Mouse (Mus musculus) gastrocnemius, postnatal 25 days (tissue): ENCODE measurements around the gene Slc22a20. TPM values are rescaled to one million over a fixed set of nuclear protein-coding genes. Genes with fewer than 3 reads are reported as not detected.

Experiments
- DNase-seq: peaks from one replicate; pipeline ENCODE4 v3.0.0; 2022
- total RNA-seq, 2 experiments: library from RNA; stranded (reverse); gene quantifications; 1 replicate in 1 of 2; 2 replicates in 1 of 2; pipeline ENCODE4 v1.2.3; 2021

The Slc22a20 gene
- total RNA-seq, 2 experiments from 2014 or later, result not detected

DNA sequence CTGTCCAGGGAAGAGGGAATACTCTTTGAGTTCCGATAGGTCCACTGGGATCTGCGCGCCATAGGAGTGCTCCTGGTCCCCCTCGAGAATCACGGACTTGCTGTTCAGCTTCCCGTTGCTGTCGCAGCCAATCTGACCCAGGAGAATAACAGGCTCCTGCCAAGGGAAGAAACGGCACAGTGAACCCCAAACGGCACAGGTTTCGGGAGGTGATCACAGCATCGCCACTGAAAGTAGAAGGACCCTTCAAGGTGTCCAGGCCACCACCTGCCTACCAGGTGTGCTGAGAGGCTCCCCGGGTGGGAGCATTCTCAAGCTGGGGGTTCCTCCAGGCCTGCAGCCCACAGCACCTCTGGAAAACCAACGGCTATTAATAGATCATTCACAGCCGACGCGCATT is 34.3 kb downstream of the Slc22a20 start:
- DNase-seq, result no peak

DNA sequence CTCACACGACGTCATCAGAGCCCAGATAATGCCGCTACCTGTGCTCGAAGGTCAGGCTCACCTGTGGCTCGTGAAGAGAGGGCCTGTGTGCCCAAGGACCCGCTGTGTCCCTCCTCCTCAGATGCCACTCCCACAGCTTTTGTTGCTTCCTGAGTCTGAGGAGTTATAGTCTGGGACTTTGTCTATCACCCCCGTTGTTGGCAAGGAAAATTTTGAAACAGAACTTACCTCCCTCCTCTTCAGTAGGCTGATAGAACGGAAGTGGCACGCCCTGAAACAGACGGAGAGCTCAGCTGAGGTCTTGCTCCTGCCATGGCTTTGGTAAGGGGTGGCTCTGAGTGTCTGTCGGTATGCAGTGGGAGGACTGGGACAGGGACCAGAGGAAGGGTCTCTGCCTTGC is 35.7 kb downstream of the Slc22a20 start:
- no peak for DNase-seq

DNA sequence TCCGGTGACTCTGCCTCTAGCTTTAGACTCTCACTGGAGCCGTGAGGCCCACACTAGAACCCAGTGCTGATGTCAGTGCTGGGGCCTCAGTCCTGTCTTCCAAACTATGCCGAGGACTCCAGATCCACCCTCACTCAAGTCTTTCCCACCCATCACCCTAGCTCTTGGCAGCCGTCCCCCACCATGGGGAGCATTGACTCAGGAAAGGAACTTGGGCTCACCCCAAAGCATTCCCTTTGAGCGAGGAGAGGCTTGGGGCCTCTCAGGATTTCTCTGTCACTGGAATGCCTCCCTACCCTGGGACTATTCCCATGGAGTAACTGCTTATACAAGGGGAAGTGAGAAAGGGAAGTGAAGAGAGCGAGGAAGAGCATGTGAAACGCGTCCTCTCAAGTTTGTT is 40.1 kb downstream of the Slc22a20 start:
- peak; percentile 71 for DNase-seq

DNA sequence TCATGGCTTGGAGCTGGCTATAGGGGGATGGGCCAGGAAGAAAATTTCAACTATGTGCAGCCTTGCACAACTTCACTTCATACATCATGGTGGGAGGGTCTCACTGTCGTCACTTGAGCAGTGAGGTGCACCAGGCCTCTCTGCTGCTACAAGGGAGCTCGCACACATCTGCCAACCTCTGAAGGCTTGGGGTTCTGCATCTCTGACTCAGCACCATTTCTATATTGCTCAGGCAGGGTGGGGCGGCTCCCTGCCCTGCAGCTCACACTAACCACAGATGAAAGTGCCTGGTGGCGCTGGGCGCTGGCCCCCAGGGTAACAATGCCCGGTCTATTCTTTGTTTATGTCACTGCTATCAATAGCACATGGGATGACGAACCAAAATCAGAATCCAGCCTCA is 40.9 kb downstream of the Slc22a20 start:
- DNase-seq, result no peak

DNA sequence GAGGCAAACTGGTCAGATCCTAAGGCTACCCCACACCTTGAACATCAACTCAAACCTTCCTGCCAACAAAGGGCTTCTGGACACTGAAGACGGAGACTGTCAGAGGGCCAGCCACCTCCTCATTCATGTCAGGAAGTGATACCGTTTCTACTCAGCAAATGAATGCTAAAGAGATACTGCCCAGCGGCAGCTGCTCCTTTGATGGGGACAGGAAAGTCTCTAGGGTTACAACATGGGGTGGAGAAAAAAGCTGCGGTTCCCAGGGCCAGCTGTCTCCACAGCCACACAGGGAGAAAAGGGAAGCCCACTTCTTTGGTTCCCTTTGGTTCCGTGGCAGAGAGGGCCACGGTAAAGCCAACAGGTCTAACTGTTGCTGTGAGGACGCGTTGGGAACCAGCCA is 41.8 kb downstream of the Slc22a20 start:
- no peak for DNase-seq

DNA sequence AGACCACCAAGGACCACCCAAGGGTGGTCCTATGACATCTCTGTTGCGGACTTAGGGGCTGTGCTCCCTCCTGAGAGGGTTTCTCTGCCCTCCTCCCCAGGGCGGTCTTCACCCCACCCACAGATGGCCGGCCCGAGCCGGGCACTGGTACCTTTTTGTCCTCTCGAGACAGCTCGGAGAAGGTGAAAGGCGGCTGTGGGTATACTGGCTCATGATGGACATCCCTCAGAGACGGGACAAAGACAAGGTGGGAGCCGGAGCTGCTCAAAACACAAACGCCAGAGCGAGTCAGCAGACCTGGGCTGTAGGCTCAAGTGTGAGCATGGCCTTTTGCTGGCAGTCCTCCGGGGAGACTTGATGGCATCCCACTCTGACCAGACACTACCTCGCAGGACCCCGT is 42.5 kb downstream of the Slc22a20 start:
- no peak for DNase-seq

DNA sequence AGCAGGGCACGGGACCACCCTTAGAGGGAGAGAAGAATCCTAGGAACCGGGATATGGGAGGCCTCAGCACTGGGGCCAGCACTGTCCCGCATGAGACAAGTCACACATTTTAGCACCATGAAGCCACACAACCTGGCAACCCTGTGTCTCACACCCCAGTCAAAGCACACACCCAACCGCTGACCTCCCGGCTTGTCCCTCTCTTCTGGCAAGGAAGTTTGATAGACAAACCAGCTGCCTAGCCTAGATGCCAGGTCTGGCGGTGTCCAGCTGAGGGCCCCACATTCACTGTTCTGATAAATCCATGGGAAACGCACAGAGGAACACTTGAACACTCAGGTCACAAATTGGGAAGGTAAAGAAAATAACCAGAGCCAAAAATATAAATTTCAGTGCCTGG is 43.4 kb downstream of the Slc22a20 start:
- peak; percentile 57 for DNase-seq

DNA sequence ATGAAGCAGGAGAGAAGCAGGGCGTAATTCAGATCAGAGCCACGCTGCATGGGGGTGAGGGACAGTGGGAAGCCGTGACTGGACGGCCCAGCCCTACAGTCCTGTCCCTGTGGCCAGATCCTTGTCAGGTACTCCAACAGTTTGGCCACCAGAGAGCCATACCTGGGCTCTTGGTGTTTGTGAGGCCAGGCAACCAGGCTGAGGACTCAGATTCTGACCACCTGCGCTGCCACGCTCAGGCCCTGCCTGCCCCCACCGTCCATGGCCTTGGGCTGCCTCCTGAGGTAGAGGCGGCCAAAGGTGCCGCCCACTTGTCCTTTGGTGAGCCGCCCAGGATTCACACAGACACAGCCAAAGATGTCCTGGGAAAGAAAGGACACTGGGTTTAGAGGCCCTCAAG is 45.3 kb downstream of the Slc22a20 start:
- DNase-seq, result peak; percentile 67

DNA sequence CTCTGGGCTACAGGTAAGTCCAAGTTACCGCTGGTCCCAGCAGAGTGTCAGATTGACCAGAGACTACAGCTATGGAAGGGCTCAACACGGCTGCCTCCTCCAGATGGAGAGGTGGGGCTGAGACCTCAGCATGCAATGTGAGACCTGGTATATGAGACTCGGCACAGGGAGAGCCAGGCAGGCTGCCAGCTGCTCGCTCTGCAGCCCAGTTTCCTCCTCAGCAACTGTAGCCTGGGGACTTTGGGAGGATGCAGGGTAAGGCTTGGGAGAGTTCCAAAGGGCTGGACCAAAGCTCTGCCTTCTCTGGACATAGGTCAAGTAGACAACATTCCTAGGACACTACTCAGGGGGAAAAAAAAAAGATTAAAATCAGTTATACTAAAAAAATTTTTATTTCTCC is 45.8 kb downstream of the Slc22a20 start:
- peak; percentile 92 for DNase-seq

DNA sequence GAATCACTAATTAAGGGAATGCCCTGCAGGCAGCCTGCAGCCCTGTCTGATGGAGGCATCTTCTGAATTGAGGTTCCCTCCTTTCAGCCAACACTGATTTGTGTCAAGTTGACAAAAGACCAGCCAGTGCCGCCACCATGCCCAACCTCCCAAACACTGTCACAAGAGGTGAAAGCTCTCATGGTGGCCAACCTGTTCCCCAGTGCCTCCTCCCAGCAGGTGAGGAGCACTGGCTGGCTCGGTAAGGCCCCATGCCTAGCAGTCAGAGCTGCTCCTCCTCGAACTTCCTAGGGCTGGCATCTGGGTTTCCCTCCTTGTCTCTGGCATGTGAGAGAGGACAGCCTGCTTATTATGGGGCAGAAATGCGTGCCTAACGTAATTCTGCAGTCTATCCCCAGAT is 46.2 kb downstream of the Slc22a20 start:
- DNase-seq, result no peak

DNA sequence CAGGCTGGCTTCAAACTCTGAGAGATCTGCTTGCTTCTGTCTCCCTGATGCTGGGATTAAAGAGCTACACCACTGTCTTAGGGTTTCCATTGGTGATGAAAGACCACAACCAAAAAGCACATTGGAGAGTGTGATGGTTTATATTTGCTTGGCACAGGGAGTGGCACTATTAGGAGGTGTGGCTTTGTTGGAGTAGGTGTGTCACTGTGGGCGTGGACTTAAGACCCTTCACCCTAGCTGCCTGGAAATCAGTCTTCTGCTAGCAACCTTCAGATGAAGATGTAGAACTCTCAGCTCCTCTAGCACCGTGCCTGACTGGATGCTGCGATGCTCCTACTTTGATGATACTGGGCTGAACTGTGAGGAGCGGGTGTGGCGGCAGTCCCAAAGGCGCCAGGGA is 47.4 kb downstream of the Slc22a20 start:
- no peak for DNase-seq

DNA sequence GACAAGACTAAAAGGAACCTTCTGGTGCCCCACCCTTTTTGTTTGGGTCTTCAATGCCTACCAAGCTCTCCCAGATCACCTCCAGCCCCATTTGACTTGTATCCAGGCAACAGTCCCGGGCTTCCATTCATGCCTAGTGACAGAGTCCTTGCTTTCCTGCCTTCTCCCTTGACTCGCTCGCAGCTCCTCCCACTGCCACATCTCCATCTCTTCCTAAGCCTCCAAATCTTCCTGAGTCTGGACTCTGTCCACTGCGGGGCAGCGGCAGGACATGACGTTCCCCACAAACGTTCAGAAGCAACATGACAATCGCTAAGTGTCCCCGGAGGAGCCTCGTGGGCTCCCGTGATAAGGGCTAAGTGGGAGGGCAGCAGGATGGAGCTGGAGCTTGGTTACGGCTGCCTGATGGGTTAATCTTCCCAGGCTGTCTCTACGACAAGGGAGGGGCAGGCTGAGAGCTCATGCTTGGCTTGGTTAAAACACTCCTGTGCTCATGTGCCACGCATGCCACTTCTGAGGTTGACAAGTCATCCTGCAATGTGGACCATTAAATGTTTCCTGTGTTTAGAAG is 48.0 kb downstream of the Slc22a20 start:
- DNase-seq, result no peak

DNA sequence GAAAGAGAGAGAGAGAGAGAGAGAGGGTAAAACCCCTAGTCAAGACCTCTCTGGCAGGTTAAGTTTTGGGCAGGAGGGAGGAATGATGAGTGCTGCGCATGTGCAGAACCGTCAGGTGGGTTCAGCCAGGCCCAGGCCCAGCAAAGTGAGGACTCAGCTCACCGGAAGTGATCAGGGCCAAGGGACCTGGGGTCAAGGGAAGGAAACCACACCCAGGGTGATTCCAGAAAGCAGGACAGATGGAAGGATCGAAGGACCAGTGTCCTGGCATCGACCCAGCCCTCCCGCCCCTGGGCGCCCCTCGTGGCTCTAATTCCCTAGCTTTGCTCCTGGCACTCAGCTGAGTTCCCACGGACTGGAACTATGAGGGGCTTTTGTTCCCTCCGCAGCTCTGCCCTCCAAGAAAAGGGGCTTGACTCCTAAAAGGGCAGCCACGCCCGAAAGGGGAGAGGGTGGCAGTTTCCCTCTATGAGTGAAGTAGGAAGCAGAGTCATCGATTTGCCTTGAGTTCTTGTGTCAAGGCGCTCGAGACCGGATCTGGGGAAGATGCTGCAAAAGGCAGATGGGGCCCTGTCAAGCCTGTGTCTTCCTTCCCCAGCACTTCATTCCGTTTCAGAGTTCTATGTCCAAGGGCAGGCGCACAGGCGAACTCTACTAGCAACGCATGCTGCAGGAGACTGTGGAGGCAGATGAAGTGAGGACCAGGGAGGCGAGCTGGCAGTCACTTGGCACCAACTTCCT is 48.7 kb downstream of the Slc22a20 start:
- no peak for DNase-seq

DNA sequence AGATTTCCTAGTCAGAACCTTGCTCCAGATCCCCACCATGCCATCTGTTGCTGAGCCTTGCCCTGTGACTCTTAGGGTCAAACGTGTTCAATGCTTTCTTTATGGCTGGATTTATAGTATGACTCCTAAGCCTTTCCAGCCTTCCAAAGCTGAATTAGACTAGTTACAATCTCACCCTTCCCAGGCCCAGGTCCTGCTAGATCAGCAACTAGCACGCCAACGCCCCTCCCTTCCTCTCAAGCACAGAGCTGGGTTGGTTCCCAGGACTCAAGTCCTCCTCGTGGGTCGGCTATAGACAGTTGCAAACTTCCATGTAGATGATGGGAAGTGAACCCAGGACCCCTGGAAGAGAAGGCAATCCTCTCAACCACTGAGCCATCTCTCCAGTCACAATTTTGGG is 50.3 kb downstream of the Slc22a20 start:
- no peak for DNase-seq

DNA sequence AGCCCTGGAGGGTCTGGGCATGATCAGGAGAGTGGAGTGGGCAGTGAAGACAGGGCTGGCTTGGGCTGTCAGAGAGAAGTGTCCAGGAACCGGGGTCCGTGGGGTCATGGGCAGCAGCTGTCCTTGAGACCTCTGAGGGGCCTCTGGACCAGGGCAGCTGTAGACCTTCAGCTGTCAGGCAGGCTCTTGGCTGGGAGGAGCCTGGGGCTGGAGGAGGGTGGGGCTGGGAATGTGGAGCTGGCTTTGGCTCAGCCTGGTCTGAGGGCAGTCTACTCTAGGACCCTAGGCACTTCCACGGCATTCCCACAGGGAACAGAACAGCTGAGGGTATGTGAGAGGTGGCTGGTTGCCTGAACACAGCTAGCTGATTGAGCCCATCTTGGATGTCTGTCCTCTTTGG is 50.7 kb downstream of the Slc22a20 start:
- peak; percentile 66 for DNase-seq

DNA sequence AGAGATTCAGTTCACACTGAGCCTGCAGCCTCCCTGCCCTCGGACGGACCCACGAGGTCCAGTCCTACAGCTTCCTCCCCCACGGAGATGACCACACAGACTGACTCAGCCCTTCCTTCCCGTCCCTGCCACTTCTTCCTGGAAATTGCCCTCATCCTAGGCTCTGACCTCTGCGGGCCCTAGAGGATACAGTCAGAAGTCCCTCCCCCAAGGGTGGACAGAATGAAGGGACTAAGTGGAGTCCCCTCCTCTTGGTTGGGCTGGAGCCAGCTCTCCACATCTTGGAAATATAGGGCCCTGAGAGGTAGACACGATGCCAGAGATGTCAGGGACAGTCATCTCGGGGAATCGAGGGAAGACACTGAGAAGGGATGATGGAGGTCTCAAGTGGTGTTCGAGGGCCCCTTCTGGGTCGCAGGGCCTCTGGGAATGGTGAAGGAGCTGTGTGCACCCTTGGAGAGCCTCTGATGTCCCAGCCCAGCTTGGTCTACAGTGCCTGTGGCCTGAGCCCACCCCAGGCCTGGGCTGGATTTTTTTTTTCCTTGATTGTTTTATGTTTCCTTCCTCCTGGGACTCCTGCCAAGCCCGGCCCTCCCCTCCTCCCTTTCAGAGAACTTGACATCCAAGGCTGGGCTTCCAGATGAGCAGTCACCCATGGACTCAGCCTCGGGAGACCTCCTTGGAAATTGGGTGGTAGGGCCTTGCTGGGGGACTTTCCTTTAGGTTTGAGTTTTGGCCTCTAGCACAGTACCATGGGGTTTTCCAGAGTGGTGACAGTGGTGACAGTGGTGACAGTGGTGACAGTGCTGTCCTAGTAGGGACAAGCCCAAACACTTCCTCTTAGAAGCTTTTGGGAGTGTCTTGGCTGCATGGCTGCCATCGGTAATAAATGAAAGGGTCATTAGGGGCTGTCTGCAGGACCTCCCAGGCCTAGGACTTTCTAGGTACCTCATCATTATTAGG is 56.0 kb downstream of the Slc22a20 start:
- DNase-seq, result peak; percentile 59

DNA sequence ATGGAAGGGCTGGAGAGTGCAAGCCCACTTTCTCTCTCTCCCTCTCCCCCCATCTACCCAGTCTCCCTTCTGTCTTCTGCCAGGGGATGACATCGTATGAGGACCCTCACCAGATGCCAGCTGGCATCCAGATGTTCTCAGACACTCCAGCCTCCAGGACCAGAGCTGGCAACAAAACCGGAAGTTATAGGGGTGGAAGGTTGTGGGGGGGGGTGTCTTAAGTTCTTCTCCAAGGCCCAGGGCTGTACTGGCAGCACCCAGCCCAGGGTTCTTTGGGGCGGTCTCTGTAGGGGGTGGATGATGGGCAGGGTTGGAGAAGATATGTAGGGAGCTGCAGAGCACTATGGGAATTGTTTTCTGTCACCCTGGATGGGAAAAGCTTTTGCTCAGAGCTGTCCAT is 57.4 kb downstream of the Slc22a20 start:
- no peak for DNase-seq

DNA sequence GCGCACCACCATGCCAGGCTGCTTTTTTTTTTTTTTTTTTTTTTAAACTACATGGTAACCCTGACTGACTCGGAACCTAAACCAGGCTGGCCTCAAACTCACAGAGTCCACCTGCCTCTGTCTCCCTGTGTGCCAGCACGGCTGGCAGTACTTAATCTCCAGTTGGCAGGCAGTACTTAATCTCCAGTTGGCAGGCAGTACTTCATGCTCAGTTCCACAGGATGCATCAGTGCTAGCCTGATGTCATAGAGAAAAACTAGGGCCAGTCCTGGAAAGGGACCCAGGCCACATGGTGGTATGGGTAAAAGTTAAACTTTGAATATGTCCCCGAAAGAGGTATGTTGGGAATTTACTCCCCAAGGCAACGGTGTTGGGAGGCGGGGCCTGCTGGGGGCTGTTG is 57.8 kb downstream of the Slc22a20 start:
- no peak for DNase-seq

DNA sequence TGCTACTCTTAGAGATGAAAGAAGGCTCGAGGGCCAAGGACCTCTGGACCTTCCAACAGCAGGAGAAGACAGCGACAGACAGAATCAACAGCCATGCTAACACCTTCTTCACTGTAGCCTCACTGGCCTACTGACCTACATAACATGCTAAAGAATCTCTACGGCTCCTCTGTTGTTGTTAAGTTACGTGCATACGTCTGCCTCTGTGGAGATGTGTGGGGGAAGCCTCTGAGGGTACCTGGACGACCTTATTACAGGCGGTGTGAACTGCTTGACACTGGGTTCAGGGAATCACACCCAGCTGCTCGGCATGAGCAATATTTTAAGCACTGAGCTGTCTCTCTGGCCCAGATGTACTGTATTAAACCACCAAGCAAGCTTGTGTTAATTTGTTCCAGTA is 58.4 kb downstream of the Slc22a20 start:
- no peak for DNase-seq

DNA sequence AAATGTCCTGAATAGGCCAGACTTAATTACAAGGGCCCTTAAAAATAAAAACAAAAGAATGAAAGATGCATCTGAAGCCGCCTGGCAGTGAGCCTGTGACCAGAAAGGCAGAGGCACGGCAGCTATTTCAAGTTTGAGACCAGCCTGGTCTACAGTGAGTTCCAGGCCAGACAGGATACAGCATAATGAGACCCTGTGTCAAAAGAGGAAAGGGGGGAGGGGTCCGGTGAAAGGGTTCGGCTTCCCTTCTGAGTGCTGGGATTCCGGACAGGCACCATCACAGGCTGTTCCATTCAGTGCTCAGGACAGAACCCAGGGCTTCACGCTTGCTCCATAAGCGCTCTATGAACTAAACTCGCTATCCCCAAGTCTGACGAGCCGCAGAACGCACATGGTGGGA is 58.9 kb downstream of the Slc22a20 start:
- no peak for DNase-seq

DNA sequence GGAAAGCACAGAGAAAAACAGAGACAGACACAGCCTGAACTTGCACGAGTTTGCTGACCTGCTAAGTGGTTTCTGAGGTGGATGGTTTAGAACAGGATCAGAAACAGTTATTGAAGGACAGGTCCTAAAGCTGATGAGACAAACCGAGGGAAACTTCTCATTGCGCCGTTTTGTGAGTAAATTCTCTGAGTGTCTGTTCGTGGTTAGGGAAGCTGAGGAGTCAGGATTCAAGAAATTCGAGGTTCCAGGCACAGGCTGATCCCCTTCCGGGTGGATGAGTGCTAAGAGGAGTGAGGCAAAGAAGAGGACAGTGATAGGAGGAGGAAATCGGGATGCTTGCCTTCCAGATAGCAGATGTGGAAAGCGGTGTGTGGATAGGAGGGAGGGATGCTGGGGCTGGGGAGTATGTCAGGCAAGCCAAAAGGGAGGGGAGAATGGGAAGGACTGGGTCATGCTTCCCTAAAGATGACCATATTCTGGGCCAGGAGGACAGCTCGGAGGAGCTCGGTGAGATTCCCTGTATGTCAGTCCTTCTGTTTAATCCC is 60.6 kb downstream of the Slc22a20 start:
- no peak for DNase-seq

DNA sequence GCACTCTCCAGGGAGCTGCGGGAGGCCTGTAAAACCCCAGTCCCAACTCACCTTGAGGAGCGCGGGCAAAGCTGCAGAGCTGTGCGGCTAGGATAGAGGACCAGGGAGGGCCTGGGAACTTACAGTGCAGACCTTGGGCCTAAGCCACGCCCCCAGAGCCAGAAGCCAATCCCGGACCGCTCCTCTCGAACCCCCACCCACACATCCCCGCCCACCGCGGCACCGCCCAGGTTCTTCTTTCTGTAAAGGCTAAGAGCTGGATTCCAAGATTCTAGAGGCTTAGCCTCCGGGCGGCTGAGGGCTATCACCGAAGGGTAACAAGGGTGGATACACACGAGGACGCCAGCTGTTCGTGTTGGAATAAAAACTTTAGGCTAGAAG is 61.2 kb downstream of the Slc22a20 start, which contains the start of gene Cdc42ep2:
Cdc42ep2 (minus strand) TSS at position 104 of the 381 bp plus-strand sequence.
- DNase-seq, result peak; percentile 98
